Mouse (Mus musculus) CH12.LX (cell line): ENCODE results near the gene Slc30a3.

Experiments
- CTCF ChIP-seq, 2 experiments: IDR thresholded peaks in 1 of 2; conservative IDR thresholded peaks in 1 of 2; 2 replicates each; pipeline ENCODE4 v1.5.1; 2011 to 2012; ENCODE audit warnings: low read depth in 2 of 2, low read length in 2 of 2, improper control_type of control experiment in 1 of 2, inconsistent platforms in 1 of 2, mild to moderate bottlenecking in 1 of 2, moderate library complexity in 1 of 2
- EP300 ChIP-seq: IDR thresholded peaks from 2 replicates; pipeline ENCODE4 v1.6.1; 2011; ENCODE audit warnings: low read length, improper control_type of control experiment
- GABPA ChIP-seq: IDR thresholded peaks from 2 replicates; pipeline ENCODE4 v1.6.1; 2012; ENCODE audit warnings: low read depth, low read length, improper control_type of control experiment, inconsistent platforms; ENCODE audit not compliant: insufficient replicate concordance
- MXI1 ChIP-seq: IDR thresholded peaks from 2 replicates; pipeline ENCODE4 v1.6.1; 2011; ENCODE audit warnings: mild to moderate bottlenecking, low read depth, low read length, improper control_type of control experiment
- POLR2A ChIP-seq: IDR thresholded peaks from 2 replicates; pipeline ENCODE4 v1.6.1; 2011; ENCODE audit warnings: low read depth, mild to moderate bottlenecking, improper control_type of control experiment, low read length
- POLR2AphosphoS2 ChIP-seq: IDR thresholded peaks from 2 replicates; pipeline ENCODE4 v1.6.1; 2011; ENCODE audit warnings: low read depth, low read length, improper control_type of control experiment
- RCOR1 ChIP-seq: conservative IDR thresholded peaks from 2 replicates; pipeline ENCODE4 v1.6.1; 2012; ENCODE audit warnings: low read depth, mild to moderate bottlenecking, inconsistent platforms, low read length, improper control_type of control experiment
- SMC3 ChIP-seq: IDR thresholded peaks from 2 replicates; pipeline ENCODE4 v1.6.1; 2011; ENCODE audit warnings: low read depth, low read length, improper control_type of control experiment
- TCF12 ChIP-seq: IDR thresholded peaks from 2 replicates; pipeline ENCODE4 v1.6.1; 2014; ENCODE audit warnings: low read depth, mild to moderate bottlenecking, inconsistent platforms, low read length, improper control_type of control experiment
- USF1 ChIP-seq: IDR thresholded peaks from 2 replicates; pipeline ENCODE4 v1.6.1; 2014; ENCODE audit warnings: low read depth, mild to moderate bottlenecking, inconsistent platforms, low read length, improper control_type of control experiment
- ZMIZ1 ChIP-seq: IDR thresholded peaks from 2 replicates; pipeline ENCODE4 v1.6.1; 2012; ENCODE audit warnings: low read depth, mild to moderate bottlenecking, inconsistent platforms, low read length, improper control_type of control experiment
- ZNF384 ChIP-seq: IDR thresholded peaks from 2 replicates; pipeline ENCODE4 v1.6.1; 2012; ENCODE audit warnings: low read depth, low read length, improper control_type of control experiment, inconsistent platforms

GRCm38 (mm10) chr5:31094799-31095691 lies 13.0 kb downstream of the Slc30a3 start:
- TF ChIP-seq CTCF (conservative IDR thresholded peaks at IDR 0.05 in 1 of 2, IDR thresholded peaks at IDR 0.05 in 1 of 2; ENCODE audit: low read depth in 2 of 2, low read length in 2 of 2) (peak in 1 of 2 experiments; percentile 27; a peak in 2 of 4 replicates), GABPA (no peak), SMC3 (no peak), POLR2AphosphoS2 (no peak), ZNF384 (no peak), EP300 (peak; percentile 49; the same call in 1 of the 2 replicates), TCF12 (peak; percentile 47; the same call in 1 of the 2 replicates), MXI1 (peak; percentile 58; the same call in 1 of the 2 replicates), POLR2A (no peak), ZMIZ1 (no peak), RCOR1 (peak; percentile 69; the same call in 1 of the 2 replicates), USF1 (no peak)
